Comparison of ENCODE assay signal across 21 mouse cellular contexts in the genomic region with DNA sequence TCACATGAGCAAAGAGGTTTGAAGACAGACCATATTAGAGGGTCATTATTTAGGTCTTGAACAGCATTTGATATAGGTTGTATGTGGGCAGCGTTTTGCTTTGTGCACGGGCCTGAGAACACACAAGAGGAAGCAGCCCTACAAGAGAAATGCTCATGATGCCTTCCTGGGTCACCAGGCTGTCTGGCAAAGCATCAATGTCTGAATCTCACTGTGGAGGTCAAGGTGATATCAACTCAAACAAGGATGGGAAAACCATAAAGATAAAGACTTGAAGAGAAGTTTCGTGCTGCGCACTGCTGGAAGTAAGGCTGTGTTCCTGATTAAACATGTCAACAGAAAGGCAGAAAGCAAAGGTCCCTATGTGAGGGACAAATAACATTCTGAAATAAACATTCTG.
DNase-seq lines count a peak whose midpoint lies in the region; ATAC-seq lines count a peak whose summit lies in the region.
"Had no signal": no experiment of that assay in that cellular context is flagged by ENCODE, and none has a peak within 500 bp of the region (broad histone marks: within the 10 kb centered on the region; RNA-seq: fewer than 3 reads in every experiment).

No protein-coding gene starts in this region.

- no peak overlapping the region for H3K4me2 ChIP-seq in hindbrain, embryonic 13.5 days
- no peak overlapping the region for H3K4me2 ChIP-seq in hindbrain, embryonic 14.5 days (replicated peaks)
- no peak overlapping the region for H3K4me2 ChIP-seq in midbrain, embryonic 13.5 days (replicated peaks)
- H3K4me2 ChIP-seq: embryonic facial prominence, embryonic 13.5 days; embryonic facial prominence, embryonic 15.5 days; forebrain, embryonic 12.5 days had no signal

- H3K27ac ChIP-seq in hindbrain, embryonic 13.5 days: 0 out of 2 replicates have a peak overlapping the region, but pooled peaks have one; percentile 12
- no peak overlapping the region for H3K27ac ChIP-seq in hindbrain, embryonic 14.5 days
- peak overlapping the region; percentile 79; the same call in 1 of the 2 replicates for H3K27ac ChIP-seq in midbrain, embryonic 13.5 days
- H3K27ac ChIP-seq in midbrain, embryonic 10.5 days (replicated peaks): no peak overlapping the region
- H3K27ac ChIP-seq: embryonic facial prominence, embryonic 13.5 days; embryonic facial prominence, embryonic 15.5 days; forebrain, embryonic 10.5 days had no signal

- no peak overlapping the region for H3K4me3 ChIP-seq in hindbrain, embryonic 13.5 days
- no peak overlapping the region for H3K4me3 ChIP-seq in hindbrain, embryonic 14.5 days (replicated peaks; ENCODE audit: low read length)
- H3K4me3 ChIP-seq in midbrain, embryonic 13.5 days (replicated peaks): no peak overlapping the region
- H3K4me3 ChIP-seq in midbrain, embryonic 10.5 days: no peak overlapping the region
- H3K4me3 ChIP-seq: embryonic facial prominence, embryonic 13.5 days; embryonic facial prominence, embryonic 15.5 days; erythroblast, embryonic 14.5 days; forebrain, embryonic 10.5 days; forebrain, embryonic 12.5 days had no signal

- no peak overlapping the region for H3K9ac ChIP-seq in hindbrain, embryonic 13.5 days
- no peak overlapping the region for H3K9ac ChIP-seq in hindbrain, embryonic 14.5 days
- H3K9ac ChIP-seq in midbrain, embryonic 13.5 days (replicated peaks): no peak overlapping the region
- H3K9ac ChIP-seq: embryonic facial prominence, embryonic 13.5 days; embryonic facial prominence, embryonic 15.5 days; forebrain, embryonic 12.5 days had no signal

- no peaks in the 10 kb centered on the region for H3K27me3 ChIP-seq in hindbrain, embryonic 13.5 days
- H3K27me3 ChIP-seq in hindbrain, embryonic 14.5 days (ENCODE audit: control insufficient read depth, insufficient read depth, low read length): no peaks in the 10 kb centered on the region
- no peaks in the 10 kb centered on the region for H3K27me3 ChIP-seq in midbrain, embryonic 13.5 days
- no peaks in the 10 kb centered on the region for H3K27me3 ChIP-seq in midbrain, embryonic 10.5 days (ENCODE audit: low read depth, poor library complexity, severe bottlenecking)
- H3K27me3 ChIP-seq: embryonic facial prominence, embryonic 13.5 days; embryonic facial prominence, embryonic 15.5 days; forebrain, embryonic 12.5 days had no signal

- DNase-seq in hindbrain, embryonic 14.5 days (ENCODE audit: low spot score): no peak
- DNase-seq in midbrain, embryonic 10.5 days (ENCODE audit: low spot score): no peak
- DNase-seq: adrenal gland, adult 2 months; adrenal gland, postnatal 10 days; adrenal gland, postnatal 25 days; cerebellum, adult 11 months; cerebellum, adult 18-20 months; cerebellum, adult 8-10 months; cerebellum, adult 9-11 months; cerebellum, postnatal 14 days; cerebellum, postnatal 36 days; embryo, embryonic 11 days had no signal

- H3K9me3 ChIP-seq in hindbrain, embryonic 13.5 days: no peaks in the 10 kb centered on the region
- H3K9me3 ChIP-seq in hindbrain, embryonic 14.5 days (ENCODE audit: control insufficient read depth, low read length): no peaks in the 10 kb centered on the region
- H3K9me3 ChIP-seq in midbrain, embryonic 13.5 days: no peaks in the 10 kb centered on the region
- no peaks in the 10 kb centered on the region for H3K9me3 ChIP-seq in midbrain, embryonic 10.5 days (replicated peaks)
- H3K9me3 ChIP-seq: embryonic facial prominence, embryonic 13.5 days; embryonic facial prominence, embryonic 15.5 days; forebrain, embryonic 10.5 days; forebrain, embryonic 12.5 days had no signal

- H3K4me1 ChIP-seq in hindbrain, embryonic 13.5 days (replicated peaks): peaks cover 46% of the 10 kb centered on the region
- H3K4me1 ChIP-seq in hindbrain, embryonic 14.5 days (replicated peaks; ENCODE audit: control insufficient read depth, insufficient read depth, low read length): peaks cover 27% of the 10 kb centered on the region
- peaks cover 55% of the 10 kb centered on the region for H3K4me1 ChIP-seq in midbrain, embryonic 13.5 days (replicated peaks)
- peaks cover 25% of the 10 kb centered on the region for H3K4me1 ChIP-seq in midbrain, embryonic 10.5 days

- no peaks in the 10 kb centered on the region for H3K36me3 ChIP-seq in hindbrain, embryonic 13.5 days
- H3K36me3 ChIP-seq in hindbrain, embryonic 14.5 days (replicated peaks; ENCODE audit: control insufficient read depth, insufficient read depth): no peaks in the 10 kb centered on the region
- H3K36me3 ChIP-seq in midbrain, embryonic 13.5 days: no peaks in the 10 kb centered on the region
- H3K36me3 ChIP-seq in midbrain, embryonic 10.5 days: no peaks in the 10 kb centered on the region
- H3K36me3 ChIP-seq: embryonic facial prominence, embryonic 13.5 days; embryonic facial prominence, embryonic 15.5 days; forebrain, embryonic 12.5 days had no signal

- 95% methylated on average over 4 of the region's 4 CpGs for WGBS in hindbrain, embryonic 13.5 days
- 96% methylated on average over 4 of the region's 4 CpGs for WGBS in hindbrain, embryonic 14.5 days
- WGBS in midbrain, embryonic 13.5 days: 99% methylated on average over 4 of the region's 4 CpGs
- WGBS in midbrain, embryonic 10.5 days: 97% methylated on average over 4 of the region's 4 CpGs

- ATAC-seq in hindbrain, embryonic 13.5 days (ENCODE audit: low FRiP score): no peak
- ATAC-seq in hindbrain, embryonic 14.5 days (ENCODE audit: low FRiP score): no peak
- no peak for ATAC-seq in midbrain, embryonic 13.5 days
- ATAC-seq: forebrain, embryonic 14.5 days; forebrain, embryonic 16.5 days had no signal

Comparison
In these comparisons a context has a peak if more than half of its experiments do, and no peak if none do; other contexts are left out.
1. H3K27ac ChIP-seq: peak in hindbrain, embryonic 13.5 days (single experiment) and midbrain, embryonic 13.5 days (single experiment); none in hindbrain, embryonic 14.5 days (single experiment) and midbrain, embryonic 10.5 days (single experiment).